Mouse (Mus musculus) erythroid progenitor cell, adult 5-6 weeks (primary cell): Measurements from ENCODE around the gene Slc35b4. TPM values are rescaled to one million over a fixed set of nuclear protein-coding genes. Genes with fewer than 3 reads are reported as not detected.

Source experiments
- ATAC-seq: replicated peaks from 2 replicates; pipeline ENCODE4 v1.8.0; 2016; ENCODE audit warnings: moderate number of reproducible peaks, mild to moderate bottlenecking, moderate TSS enrichment, inconsistent platforms; ENCODE audit not compliant: poor library complexity, low FRiP score, severe bottlenecking
- total RNA-seq, 2 experiments: library from RNA; stranded (forward) in 1 of 2; stranded (reverse) in 1 of 2; fragments of 150-400 nt in 1 of 2; fragments of 186-747, 209-891 nt in 1 of 2; gene quantifications; 2 replicates each; pipeline versions ENCODE4 v1.2.3 to v1.2.4; 2015 to 2017; ENCODE audit warnings: low replicate concordance in 2 of 2

The Slc35b4 gene
- 5.4 and 7.5 TPM in 2 replicates for total RNA-seq (2015; ENCODE audit: low replicate concordance)
- total RNA-seq (2017; ENCODE audit: low replicate concordance) = 5.5 and 7.7 TPM in 2 replicates

- peak; percentile 90 for ATAC-seq
Observed at GRCm38 (mm10) chr6:34176864-34177247, at the start of gene Slc35b4. Slc35b4 (minus strand) TSS chr6:34177111.

GRCm38 (mm10) chr6:34225004-34225599 is 48.2 kb upstream of the Slc35b4 start:
- ATAC-seq = no peak

- no peak for ATAC-seq
Observed at GRCm38 (mm10) chr6:34216450-34217319, 39.8 kb upstream of the Slc35b4 start.

- ATAC-seq = no peak
Observed at GRCm38 (mm10) chr6:34205754-34206153, 28.8 kb upstream of the Slc35b4 start.

- ATAC-seq = no peak
Observed at GRCm38 (mm10) chr6:34204971-34205572, 28.2 kb upstream of the Slc35b4 start.

GRCm38 (mm10) chr6:34203503-34203902 is 26.6 kb upstream of the Slc35b4 start:
- no peak for ATAC-seq

GRCm38 (mm10) chr6:34194981-34195380 is 18.1 kb upstream of the Slc35b4 start:
- no peak for ATAC-seq

- ATAC-seq = 0 out of 2 replicates have a peak, but pooled peaks have one; percentile 46
Observed at GRCm38 (mm10) chr6:34193708-34194475, 17.0 kb upstream of the Slc35b4 start.

- no peak for ATAC-seq
Observed at GRCm38 (mm10) chr6:34191401-34191800, 14.5 kb upstream of the Slc35b4 start.

- no peak for ATAC-seq
Observed at GRCm38 (mm10) chr6:34189494-34189893, 12.6 kb upstream of the Slc35b4 start.

GRCm38 (mm10) chr6:34187986-34188599 is 11.2 kb upstream of the Slc35b4 start:
- ATAC-seq = no peak

GRCm38 (mm10) chr6:34187273-34187863 is 10.5 kb upstream of the Slc35b4 start:
- ATAC-seq = no peak

- no peak for ATAC-seq
Observed at GRCm38 (mm10) chr6:34183326-34183725, 6.4 kb upstream of the Slc35b4 start.

- ATAC-seq = no peak
Observed at GRCm38 (mm10) chr6:34181961-34182360, 5.0 kb upstream of the Slc35b4 start.

- ATAC-seq = no peak
Observed at GRCm38 (mm10) chr6:34179911-34180310, 3.0 kb upstream of the Slc35b4 start.

- ATAC-seq = no peak
Observed at GRCm38 (mm10) chr6:34179007-34179406, 2.1 kb upstream of the Slc35b4 start.

GRCm38 (mm10) chr6:34176111-34176863 is 624 bp downstream of the Slc35b4 start:
- ATAC-seq = peak; percentile 48

- ATAC-seq = no peak
Observed at GRCm38 (mm10) chr6:34174715-34175114, 2.2 kb downstream of the Slc35b4 start.
